Mouse (Mus musculus): ENCODE measurements around the gene Akt1s1.
A peak's percentile ranks its signal among the peaks of the same experiment; 100 is the strongest.

Akt1s1 gene

DNA sequence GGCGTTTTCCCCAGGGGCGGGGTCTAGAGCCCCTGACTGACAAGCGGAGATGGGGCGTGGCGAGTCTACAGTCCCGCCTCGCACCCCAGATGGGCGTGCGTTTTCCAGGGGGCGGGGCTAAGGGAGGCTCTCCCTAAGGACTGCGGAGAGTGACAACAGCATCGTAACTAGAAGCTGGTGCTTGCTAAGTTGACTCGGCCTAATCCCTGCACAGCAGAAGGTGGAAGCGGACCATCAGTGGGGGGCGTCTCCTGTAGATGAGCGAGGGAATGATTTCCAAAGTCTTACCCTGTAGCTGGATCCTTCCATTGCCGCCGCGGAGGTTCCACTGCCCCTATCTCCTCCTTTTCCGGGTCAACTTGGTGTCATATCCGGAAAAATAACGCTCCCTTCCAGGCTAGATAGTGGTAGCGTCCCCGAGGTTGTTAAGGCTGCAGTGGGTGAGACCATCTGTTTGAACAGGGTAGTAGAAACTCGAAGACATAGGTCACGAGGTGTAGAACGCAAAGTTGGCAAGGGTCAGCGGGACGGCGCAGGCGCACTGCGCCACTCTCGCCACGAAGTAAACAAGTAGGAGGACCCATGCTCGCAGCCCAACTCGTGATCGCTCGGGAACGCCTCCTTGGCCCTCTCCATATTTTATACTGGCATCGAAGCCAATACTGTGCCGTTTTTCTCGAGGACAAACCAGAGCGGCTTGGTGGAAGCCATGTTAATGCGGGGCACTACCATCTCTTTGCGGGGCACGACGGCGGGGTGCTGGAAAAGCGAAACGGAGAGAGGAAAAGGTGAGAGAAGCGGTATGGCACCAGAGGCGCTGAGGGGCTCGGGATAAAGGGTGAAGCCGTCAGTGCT is at the start of gene Akt1s1, which contains the start of gene Tbc1d17:
Gene Akt1s1 (plus strand): TSS at position 431 of the 855 bp plus-strand sequence.
Gene Tbc1d17 (minus strand): TSS at position 519 of the 855 bp plus-strand sequence.
- DNase-seq (ENCODE audit: low spot score in 2 of 2), result peak; percentile 96 to 97

GRCm38 (mm10) chr7:44808927-44809326 is 39.9 kb upstream of the Akt1s1 start:
- DNase-seq (ENCODE audit: low spot score in 2 of 2), result no peak

- no peak for DNase-seq (ENCODE audit: low spot score in 2 of 2)
Measured at GRCm38 (mm10) chr7:44809466-44809865, 39.3 kb upstream of the Akt1s1 start.

GRCm38 (mm10) chr7:44810365-44810764 is 38.4 kb upstream of the Akt1s1 start:
- no peak for DNase-seq (ENCODE audit: low spot score in 2 of 2)

DNA sequence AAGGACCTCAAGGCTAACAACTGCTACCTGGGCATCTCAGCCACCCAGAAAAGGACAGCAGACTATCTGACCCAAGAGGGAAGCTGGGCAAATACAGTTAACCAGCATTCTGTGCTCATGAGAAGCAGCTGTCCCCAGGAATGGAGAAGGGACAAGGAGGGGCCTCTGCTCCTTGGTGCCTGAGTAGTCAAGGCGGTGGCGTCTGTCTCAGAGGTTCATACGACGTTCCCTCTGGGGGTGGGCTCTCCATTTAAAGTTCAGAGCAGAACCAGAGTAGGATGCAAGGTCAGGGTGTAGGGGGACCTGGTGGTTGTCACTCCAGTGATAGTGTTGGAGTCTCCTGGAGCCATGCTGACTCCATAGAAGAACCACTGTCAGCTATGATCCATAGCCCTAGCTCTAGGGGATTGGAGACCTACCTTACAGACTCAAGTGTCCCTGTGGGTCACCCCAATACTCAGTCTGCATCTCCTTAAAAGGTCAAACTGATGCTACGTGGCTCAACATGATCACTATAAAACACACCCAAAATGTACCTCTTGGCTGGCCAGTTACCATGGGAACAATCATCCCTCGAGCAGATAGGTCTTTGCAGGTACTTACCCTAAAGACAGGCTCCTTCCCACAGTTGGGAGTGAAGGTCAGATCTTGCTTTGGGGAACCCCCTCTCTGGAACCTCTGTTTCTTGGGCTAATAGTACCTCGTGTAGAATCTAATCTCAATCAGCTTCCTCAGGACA is 37.8 kb upstream of the Akt1s1 start:
- DNase-seq (ENCODE audit: low spot score in 2 of 2), result no peak

DNA sequence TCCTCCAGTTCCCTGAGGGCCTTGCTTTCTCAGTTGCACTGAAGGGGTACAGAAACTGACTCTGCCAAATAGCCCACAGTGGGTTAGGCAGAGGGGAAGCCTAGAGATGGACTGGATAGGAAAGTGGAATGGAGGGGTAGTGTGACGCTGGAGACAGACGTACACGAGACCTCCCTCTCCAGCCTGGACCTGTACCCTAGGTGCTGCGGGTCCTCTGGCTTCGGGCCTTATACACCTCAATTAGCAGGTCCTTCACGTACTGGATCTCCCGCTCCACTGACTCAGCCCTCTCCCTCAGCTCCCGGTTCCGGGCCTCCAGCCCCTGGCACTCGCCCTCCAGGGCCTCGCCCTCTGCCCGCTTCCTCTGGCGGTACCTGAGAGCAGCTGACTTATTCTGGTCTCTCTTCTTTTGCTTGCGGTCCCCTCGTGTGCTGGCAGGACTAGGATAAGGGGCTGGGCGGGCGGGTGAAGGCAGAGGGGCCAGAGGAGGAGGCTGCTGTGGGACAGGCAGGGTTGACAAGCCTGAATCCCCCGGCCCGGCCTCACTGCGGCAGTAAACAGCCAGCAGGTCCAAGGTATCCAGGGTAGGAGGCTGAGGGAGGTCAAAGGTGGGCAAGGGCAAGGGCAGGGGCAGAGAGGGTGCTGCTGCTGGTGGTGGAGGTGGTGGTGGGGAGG is 36.0 kb upstream of the Akt1s1 start:
- DNase-seq (ENCODE audit: low spot score in 2 of 2), result no peak

GRCm38 (mm10) chr7:44813985-44814384 is 34.8 kb upstream of the Akt1s1 start:
- DNase-seq (ENCODE audit: low spot score in 2 of 2), result no peak

DNA sequence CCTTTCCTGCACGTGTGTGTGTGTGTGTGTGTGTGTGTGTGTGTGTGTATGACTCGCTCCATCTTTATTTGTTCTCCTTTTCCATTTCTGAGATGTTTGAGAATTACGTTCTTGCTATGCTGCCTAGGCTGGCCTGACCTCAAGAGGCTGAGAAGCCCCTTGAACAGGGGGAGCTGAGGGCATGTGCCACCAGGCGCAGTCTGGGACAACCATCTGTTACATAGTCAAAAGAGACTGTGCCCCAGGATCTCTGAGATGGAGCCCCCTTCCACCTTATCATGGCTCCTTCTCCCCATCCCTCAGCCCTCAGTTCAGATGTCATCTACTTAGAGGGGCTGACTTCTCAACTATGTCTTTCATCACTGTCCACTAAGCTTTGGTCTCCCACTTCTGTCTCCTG is 34.4 kb upstream of the Akt1s1 start:
- DNase-seq (ENCODE audit: low spot score in 2 of 2), result no peak

DNA sequence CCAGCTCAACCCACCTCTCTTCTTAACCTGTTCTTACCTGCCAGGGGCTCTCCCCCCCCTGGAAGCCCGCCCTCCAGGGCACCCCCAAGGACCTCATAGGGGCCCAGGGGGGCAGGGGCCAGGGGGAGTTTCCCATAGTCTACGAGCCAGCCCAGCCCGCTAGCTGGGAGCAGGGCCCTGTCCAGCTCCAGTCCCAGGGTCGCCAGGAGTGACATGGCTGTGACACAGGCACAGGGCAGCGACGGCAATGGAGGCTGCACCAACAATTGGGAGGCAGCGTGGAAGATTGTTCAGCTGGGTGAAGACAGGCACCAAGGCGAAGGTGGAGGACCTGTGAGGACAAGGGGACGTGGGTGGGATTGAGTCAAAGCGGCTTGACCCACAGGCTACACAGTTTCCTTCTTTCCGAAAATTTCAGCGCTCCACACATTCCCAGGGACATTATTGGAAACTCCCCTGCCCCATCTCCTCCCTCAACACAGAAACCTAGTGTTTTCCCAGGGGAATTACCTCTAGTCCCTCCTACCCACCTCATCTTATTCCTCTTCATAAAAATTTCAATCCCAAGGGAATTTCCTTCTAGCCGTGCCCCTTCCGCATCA is 33.7 kb upstream of the Akt1s1 start:
- peak in 1 of 2 experiments; percentile 52 for DNase-seq (ENCODE audit: low spot score in 2 of 2)

DNA sequence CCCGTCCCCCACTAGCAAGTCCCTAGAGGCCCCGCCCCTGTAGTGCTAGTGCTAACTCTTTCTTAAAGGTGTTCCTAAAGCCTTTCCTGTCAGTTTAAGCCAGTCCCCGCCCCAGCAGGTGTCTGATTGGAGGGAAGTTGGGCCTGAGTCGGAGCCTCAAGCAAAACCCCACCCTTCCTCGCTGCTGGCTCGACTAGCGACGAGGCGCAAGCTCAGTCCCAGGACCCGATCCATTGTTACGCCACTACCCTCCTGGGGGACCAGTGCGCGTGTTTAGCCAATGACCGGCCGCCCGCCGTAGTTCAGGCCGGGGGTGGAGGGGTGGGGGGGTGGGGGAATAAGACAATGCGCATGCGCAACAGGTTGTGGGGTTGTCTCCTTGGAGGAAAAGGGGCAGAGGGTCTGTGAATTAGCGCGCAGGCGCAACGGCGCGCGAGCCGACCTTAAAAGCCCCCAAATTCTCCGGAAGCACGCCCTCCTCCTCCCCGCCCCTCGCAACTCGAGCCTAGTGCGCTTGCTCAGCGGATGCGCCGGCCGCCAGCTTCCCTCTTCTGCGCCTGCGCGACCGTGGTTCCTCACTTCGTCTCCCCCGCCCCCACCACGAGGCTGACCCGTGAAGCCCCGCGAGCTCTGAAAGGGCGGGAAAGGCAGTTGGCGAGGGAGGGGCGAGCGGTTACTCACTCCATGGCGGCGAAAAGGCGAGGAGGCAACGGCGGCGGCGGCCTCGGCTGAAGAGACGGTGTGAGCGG is 32.9 kb upstream of the Akt1s1 start, which contains the start of the genes Nup62 and Il4i1:
Gene Nup62 (plus strand): TSS at position 368 of the 749 bp plus-strand sequence.
Gene Il4i1 (plus strand): TSS at position 667 of the 749 bp plus-strand sequence.
- peak; percentile 99 for DNase-seq (ENCODE audit: low spot score in 2 of 2)

- DNase-seq (ENCODE audit: low spot score in 2 of 2), result peak in 1 of 2 experiments; percentile 66
Measured at GRCm38 (mm10) chr7:44816470-44817021, 32.2 kb upstream of the Akt1s1 start, which contains the start of gene Atf5. TSS of gene Atf5 (minus strand) at chr7:44816658.

DNA sequence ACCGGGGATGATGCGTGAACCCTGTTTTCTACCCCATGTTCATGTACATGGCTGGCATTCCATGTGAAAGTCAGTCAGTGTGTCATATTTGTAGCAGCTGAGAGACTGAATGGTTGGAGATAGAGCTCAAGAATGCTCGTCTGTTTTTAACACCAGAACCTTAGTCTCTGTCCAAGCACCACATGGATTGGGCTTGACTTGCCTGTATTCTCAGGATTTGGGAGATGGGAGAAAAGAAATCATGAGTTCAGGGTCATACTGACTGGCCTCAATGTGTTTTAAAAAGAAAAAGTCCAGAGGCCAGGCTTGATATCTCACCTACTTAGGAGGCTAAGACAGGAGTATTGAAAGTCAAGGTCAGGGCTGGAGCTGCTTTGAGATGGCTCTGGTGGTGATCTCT is 31.4 kb upstream of the Akt1s1 start:
- no peak for DNase-seq (ENCODE audit: low spot score in 2 of 2)

- no peak for DNase-seq (ENCODE audit: low spot score in 2 of 2)
Measured at GRCm38 (mm10) chr7:44818164-44818563, 30.6 kb upstream of the Akt1s1 start.

GRCm38 (mm10) chr7:44818751-44819235 is 30.0 kb upstream of the Akt1s1 start:
- DNase-seq (ENCODE audit: low spot score in 2 of 2), result no peak

DNA sequence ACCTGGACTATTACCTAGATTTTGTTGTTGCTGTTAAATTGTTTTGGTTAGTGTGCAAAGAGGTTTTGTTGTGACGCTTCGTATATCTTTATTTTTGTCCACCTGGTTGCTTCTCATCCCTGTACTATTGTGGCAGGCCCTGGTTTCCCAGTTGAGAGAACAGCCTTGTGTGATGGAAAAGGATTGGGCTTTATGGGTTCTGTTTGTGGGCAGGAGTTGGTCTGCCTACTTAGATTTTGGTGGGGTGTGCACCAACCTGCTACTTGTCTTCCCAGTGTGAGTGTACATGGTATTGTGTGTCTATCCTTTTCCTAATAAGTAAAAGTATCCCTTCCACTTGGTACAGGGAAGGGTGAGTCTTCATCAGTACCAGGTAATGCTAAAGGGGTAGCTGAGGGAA is 29.4 kb upstream of the Akt1s1 start:
- DNase-seq (ENCODE audit: low spot score in 2 of 2), result no peak

GRCm38 (mm10) chr7:44819863-44820262 is 28.9 kb upstream of the Akt1s1 start:
- no peak for DNase-seq (ENCODE audit: low spot score in 2 of 2)

- no peak for DNase-seq (ENCODE audit: low spot score in 2 of 2)
Measured at GRCm38 (mm10) chr7:44820525-44820924, 28.3 kb upstream of the Akt1s1 start.

- DNase-seq (ENCODE audit: low spot score in 2 of 2), result no peak
Measured at GRCm38 (mm10) chr7:44821666-44822448, 26.9 kb upstream of the Akt1s1 start.

DNA sequence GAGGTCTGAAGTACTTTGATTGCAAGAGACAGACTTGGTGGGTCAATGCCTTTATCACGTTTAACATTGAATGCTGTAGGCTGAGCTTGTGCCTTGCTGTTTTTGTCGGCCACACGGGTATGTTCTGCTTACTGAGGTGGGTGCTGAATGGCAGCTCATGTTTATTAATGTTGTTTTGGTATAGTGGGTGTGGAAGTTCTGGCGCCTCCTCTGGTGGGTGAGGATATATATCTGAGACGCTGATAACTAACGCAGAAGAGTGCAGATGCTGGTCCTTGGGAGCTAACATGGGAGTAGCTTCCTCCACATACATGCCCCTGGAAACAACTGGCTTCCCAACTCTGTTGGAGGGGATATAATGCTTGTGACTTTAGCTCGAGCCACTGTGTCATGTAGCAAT is 25.4 kb upstream of the Akt1s1 start:
- no peak for DNase-seq (ENCODE audit: low spot score in 2 of 2)

Measured in thymus, postnatal 10 days (tissue).